Mouse (Mus musculus): ENCODE results near the gene Cd36.

Gene Cd36

DNA sequence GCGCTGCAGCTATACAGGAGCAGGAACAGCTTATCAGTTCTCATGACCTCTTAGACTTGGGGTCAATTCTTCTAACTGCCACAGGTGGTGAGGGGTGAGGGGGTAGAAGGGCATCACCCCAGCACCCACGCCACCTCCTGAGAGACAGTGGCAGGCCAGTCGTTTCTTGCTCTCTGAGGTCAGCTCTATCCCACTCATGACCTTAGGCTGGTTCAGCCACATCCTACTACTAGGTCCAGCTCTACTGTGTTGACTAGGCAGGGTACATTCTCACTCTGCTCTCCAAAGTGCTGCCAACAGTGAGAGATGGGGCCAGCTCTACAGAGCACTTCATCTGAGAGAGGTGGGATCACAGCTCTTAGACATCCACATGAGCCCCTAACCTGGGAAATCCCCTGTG lies 30.2 kb downstream of the Cd36 start:
- DNase-seq (ENCODE audit: low spot score in 2 of 2), result no peak

DNA sequence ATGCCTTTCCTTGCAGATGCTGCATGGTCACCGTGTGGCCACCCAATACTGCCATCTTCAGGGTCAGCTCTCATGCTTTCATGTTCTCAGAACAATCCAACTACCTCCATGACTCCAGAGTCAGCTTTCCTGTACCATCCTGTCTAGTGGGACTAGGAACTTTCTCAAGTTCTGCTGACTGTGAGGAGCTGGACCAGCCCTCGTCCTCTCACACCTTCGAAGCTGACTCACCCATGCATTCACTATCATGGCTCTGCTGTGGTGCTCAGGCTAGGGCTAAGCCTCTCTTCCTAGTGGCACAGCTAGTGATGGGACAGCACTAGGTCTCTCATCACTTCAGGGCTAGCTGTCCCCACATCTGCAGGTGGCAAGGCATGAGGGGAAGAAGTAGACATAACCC lies 30.7 kb downstream of the Cd36 start:
- DNase-seq (ENCODE audit: low spot score in 2 of 2), result no peak

DNA sequence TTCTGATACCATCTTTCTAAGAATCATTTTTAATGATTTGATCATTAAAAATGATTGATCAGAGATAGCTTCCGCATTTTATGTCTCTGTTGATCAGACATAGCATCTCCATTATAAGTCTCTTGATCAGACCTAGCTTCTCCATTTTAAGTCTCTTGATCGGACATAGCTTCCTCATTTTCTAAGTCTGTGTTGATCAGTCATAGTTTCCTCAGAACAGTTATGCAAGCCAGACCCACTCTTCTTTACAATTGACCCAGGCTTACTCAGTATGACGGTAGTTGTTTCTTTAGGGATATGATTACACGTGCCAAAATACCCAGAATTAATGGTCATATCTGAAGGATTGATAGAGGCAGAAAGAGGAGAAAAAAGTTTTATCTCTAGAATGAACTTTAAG lies 31.3 kb downstream of the Cd36 start:
- DNase-seq (ENCODE audit: low spot score in 2 of 2), result no peak

DNA sequence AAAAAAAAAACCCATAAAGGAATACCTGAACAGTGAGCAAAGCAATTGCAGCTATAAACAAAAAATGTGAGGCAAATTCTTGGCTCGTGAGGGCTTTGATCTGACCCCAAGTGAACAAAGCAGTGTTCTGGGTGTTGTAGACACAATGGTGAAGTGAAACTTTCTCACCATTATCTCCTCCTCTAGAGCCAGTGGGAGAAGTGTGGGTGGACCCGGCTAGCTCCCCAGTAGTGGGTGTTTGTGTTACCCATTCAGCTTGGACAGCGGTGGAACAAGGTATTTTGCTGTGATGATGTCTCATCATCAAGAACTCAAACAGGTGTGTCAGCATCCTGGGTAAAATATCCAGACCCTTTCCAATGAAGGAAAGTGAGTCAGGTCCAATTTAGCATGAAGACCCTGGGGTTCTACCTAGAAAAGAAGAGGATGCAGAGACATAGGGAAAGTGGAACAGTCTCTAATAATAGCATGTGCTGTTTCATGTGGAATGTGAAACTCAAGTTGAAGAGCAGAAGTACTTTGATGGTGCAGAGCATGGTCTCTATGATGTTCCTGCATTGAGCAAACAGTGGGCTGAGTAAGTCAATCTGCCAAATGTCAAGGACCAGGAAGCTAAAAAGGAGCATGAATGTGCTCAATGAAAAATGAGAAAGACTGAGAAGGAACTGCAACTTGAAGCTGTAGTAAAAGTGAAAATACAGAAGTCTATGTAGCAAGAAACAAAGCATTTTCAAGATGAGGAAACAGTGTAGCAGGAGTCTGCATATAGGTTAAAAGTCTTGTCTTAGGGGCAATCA lies 34.3 kb downstream of the Cd36 start:
- DNase-seq (ENCODE audit: low spot score in 2 of 2), result no peak

DNA sequence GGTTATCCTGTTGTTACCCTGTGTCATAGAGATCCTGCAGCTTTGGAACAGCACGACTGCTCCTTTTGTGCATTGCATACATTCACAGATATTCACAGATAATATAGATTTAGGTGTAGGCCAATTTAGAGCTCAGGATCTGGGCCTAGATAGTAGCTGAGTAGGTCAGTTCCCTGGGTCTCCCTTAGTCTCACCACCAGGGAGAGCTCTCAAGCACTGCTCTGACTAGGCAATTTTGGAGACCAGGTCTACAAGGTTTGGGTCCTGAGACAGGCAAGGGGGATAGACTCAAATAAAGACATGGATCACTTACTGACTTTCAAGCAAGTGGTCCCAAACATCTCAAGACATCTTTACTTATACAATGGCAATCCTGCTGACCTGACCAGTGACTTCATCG lies 38.0 kb downstream of the Cd36 start:
- no peak for DNase-seq (ENCODE audit: low spot score in 2 of 2)

DNA sequence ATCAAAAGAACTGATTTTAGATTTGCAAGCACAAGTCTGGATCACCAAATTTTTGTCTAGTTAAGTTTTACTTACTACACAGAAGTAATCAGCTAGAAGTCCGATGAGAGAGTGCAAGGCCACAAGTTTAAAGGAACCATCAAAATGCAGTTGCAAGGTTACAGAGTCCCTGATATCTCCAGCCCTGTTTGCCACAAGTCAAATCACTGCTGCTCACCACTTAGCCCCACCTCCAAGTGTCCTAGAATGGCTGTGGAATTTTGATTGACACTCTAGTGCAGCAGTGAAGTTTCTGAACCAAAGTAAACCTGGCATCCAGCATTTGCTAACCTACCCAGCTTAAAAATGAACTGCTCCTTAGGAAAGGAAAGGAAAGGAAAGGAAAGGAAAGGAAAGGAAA lies 39.0 kb downstream of the Cd36 start:
- no peak for DNase-seq (ENCODE audit: low spot score in 2 of 2)

DNA sequence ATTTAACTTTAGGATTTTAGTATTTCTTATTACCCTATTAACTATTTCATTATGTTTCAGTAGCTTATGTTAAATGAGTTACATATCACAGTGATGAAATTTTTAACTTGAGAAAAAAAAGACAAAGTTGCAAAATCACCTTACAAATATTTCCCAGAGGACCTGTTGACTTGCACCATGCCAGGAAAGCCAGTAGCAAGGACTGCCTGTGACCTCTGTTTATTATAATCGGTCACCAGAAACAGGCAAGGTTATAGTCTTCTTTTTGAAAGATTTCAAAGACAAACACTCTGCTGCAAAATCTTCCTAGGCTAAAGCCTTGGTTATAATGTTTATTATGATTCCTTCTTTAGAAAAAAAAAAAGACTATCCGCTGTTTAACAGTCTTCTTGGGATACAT lies 39.9 kb downstream of the Cd36 start:
- DNase-seq (ENCODE audit: low spot score in 2 of 2), result no peak

DNA sequence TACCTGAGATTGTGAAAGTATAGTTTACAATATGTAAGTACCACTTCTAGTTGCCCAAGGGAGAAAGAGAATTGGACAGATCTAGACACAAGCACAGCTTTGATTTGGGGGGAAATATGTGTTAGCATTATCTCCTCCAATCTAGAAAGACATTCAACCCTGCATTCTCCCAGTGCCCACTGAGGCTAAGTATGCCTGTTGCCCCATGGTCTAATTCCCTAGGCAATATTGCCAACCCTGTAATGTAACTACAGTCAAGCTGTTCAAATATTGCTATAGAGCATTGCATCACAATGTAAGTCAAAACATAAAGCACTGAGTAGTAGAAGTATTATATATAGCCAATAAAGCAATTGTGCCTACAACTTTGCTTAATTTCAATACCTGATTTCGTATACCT lies 40.3 kb downstream of the Cd36 start:
- DNase-seq (ENCODE audit: low spot score in 2 of 2), result no peak

DNA sequence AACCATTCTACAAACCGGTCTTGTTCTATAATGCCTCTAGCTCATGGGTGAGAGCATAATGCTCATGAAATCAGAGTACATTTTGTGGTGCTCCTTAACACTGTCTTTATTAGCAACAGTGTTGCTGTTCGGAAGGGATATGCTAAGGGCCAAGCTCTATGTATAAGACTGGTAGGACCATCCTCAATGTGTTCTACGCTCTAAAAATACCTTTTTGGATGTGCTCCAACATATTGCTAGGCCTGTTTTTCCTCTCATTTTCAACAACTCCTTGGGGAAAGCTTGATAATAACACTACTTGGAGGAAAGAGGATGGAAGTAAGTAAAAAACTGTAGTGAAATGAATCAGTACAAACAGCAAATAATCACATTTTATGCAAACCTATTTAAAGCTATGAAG lies 44.7 kb downstream of the Cd36 start:
- DNase-seq (ENCODE audit: low spot score in 2 of 2), result no peak

DNA sequence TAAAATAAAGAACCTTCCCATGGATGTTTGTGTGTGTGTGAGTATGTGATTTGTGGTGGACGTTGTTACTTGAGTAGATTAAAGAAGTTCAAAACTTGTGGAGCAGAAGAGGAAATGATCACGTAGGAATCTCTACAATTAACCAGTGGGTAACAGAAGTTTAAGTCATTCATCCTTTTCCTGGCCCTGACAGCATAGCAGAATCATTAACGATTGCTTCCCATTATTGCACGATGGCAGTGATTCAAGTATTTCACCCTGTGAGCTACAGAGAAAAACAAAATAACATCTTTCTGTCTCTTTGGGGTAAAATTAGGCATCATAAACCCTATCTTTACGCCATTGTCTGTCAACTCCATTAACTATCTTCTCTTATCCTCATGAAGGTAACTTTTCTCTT lies 45.3 kb downstream of the Cd36 start:
- no peak for DNase-seq (ENCODE audit: low spot score in 2 of 2)

DNA sequence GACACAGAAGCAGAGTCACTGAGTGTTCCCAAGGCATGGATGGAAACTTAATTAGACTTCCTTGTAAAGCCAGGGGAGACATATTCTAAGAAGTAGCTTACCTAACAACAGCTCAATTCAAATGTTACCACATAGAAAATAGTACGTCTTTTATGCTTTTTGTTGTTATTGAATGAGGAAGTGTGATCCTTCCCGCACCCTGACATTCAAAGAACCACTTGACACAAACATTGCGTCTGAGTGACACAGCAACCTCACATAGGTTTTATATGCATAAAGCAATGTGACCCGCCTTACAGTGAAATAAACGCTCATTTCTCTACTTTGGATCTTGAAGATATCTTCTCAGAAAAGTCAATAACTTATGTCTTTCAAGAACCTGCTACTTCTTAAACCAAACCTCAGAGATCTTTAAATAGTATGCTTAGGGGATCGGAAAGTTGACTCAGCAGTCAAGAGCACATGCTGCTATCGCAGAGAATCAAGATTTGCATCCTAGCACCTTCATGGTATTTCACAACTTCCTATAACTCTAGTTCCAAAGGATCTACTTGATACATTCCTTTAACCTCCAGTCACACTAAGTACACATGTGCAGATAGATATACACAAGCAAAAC lies 46.4 kb downstream of the Cd36 start:
- DNase-seq (ENCODE audit: low spot score in 2 of 2), result no peak

DNA sequence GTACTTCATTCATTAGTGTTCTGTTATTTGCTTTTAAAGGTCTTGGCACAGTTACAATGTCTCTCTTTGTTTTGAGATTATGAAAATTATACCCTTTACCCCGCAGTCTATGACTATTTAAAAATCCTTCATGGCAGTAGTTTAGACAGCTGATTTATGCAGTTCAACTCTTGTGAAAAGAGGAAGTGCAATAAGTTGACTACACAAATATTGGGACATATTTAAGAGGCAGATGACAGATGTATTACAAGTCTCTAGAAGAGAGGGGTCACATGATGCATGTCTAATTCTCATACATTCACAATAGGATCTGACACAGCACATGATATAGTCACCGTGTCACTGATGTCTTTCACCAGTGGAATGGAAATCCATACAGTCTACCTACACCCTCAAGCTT lies 49.1 kb downstream of the Cd36 start:
- no peak for DNase-seq (ENCODE audit: low spot score in 2 of 2)

DNA sequence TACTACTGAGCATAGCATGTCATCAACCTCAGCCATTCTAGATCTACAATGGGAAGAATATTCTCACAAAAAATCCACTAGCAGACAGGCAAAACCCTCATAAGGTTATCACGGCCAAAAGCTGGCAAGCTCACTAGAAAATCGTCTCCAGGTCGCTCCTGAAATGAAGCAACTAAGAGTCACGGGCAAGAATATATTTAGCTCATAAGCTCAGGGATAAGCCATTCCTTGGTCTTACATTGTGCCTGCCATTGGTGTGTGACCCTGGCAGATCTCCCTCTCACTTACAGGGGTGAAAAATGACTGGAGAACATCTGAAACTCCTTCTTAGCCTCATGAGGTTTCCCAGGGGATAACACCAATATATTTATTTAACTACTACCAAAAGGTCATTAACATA lies 52.2 kb downstream of the Cd36 start:
- DNase-seq (ENCODE audit: low spot score in 2 of 2), result no peak

DNA sequence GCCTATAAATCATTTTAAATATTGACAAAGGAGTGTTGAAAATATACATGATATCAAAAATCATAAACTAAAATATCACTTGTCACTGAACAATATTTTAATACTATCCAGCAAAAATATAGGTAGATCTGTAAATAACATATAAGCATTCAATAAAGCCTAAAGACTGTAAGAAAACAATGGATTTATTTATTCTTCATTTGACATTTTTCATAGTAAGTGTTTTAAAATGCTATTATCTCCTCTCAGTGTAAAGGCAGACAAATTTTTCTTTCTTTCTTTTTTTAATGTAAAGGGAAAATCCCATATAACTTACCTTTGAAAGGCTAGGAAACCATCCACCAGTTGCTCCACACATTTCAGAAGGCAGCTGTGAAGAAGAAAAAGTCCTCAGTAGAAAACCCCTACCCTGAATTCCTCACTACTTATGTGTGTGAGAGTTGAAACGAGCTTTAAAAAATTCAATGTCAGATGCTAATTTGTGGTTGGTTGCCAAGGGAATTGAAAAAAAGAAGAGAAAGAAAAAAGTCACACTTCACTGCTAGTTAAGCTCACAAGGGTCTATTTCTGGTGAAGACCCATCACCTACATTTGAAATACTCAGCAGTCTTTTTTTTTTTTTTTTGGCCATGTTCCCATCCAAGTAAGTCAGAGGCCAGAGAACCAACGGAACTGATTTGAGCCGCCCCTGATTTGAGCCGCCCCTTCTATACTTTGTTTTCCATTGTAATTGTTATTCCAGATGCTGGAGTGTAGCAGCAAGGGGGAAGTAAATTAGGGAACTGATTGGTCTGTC lies 53.1 kb downstream of the Cd36 start:
- peak; percentile 33 to 53 for DNase-seq (ENCODE audit: low spot score in 2 of 2)

DNA sequence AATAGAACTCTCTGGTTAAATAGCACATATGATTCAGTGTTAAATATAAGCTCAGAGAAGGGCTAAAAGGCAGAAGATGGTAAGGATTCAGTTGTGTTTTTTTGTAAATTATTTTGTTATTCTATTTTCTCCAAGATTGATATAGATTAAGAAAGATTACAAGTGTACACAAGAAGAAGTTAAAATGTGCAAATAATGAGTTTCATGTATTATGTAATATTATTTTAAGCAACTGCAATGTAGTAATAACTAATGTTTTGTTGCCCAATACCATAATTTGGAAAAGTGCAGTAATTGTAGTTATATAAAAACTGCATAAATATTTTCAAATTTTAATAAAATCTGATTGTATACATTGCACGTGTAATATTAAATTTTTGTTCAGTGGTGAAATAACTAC lies 54.8 kb downstream of the Cd36 start:
- DNase-seq (ENCODE audit: low spot score in 2 of 2), result no peak

DNA sequence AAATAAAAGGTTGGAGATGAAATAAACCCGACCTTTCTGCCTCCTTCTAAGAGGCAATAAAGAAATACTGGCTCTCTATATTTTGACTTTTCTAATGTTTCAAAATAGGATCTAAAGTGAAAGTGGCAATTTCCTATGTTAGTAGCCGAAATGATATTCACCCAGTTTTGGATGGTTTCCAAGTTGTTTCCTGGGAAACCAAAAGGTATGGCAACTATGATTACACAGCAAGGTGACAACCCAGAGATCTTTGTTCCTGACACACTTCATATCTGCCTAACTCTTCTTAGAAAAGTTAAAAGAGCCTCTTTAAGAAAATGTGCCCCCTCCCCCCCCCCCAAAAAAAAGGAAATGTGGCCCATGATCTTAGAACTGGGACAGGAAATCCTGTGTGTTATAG lies 58.1 kb downstream of the Cd36 start:
- DNase-seq (ENCODE audit: low spot score in 2 of 2), result peak in 1 of 2 experiments; percentile 41

DNA sequence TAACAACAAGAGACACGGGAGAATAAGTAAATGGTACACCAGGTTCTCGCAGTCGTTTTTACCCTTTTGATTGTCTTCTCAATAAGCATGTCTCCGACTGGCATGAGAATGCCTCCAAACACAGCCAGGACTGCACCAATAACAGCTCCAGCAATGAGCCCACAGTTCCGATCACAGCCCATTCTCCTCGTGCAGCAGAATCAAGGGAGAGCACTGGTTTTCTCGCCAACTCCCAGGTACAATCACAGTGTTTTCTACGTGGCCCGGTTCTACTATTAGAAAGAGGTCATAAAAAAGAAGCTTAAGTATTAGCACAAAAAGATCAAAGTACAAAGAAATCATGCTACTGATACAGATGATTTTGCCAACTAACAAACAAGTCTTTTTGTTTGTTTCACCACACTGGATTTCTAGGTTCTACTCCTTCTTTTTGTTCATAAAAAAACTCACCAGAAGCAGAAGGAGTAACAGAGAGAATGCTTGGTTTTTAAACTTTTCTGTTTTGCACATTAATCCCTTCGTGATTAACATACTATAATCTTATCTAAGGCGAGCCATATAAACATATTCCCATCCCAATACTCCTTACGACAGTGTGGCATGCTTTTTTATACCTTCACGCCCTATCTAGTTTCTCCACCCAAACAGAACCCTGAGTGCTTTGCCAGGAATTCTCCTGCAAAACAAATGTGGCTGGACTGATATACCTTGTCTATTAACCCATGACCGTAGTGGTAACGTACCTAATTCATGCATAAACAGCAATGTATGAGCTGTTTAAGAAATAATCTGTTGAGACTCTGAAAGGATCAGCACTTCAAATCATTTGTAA lies 59.7 kb downstream of the Cd36 start:
- peak; percentile 27 to 72 for DNase-seq (ENCODE audit: low spot score in 2 of 2)

DNA sequence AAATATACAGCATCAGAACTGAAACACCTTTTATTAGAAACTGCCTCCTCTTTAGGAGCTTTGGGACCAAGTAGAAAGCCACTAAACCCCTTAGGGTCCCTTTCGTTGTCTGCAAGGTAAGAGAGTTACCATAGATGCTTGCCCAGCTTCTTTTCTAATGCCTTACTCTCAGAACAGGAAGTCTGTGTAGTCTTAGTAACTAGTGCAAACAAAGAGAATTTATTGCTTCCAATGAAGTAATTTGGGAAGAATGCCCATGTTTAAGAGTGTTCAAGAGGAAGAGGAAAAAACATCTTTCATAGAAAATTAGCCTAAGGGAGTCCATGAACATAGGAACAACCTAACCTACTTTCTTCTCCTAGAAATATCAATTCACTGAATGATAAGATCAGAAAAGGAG lies 67.2 kb downstream of the Cd36 start:
- DNase-seq (ENCODE audit: low spot score in 2 of 2), result no peak

DNA sequence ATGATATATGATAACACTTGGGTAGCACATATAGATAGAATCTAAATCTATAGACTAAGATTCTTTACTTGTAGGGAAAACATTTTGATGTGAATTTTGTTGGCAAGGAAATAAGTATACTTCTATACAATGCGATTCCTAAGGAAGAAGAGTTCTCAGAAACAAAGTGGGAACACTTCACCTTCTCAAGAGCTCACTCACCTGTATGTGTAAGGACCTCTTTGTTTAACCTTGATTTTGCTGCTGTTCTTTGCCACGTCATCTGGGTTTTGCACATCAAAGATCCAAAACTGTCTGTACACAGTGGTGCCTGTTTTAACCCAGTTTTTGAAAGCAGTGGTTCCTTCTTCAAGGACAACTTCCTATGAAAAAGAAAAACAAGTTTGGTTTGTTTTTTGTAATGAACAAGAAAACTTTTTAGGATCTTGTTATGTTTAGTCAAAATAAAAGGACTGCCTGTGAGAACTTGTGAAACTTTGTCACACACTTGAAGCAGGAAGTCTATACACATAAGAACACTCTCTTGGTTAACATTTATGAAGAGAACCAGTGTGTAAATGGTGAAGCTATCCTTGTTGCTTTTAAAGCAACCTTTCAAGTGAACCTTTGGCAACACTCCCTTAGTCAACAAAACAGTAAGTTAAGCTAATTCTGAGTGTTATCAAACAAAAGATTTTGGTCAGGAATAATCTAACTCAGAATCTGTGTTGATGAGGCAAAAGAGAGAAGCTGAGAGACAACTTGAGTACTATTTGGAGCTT lies 68.2 kb downstream of the Cd36 start:
- DNase-seq (ENCODE audit: low spot score in 2 of 2), result no peak

DNA sequence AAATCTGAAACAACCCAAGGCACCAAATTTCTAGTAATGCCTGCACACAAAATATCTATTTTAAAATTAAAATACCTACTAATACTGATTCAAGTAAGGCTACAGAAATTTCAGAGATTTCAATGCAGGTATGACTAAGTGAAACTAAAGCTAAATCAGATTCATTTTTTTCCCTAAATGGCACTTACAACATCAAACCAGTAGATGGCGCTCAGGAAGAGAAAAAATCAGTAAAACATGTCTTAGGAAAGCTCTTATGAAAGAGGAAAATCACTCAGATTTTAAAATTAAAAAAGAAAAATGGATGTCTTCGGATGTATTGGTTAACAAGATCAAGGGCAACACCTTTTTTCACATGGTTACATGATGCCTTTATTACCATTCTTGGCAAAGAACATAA lies 72.4 kb downstream of the Cd36 start:
- peak in 1 of 2 experiments; percentile 34 for DNase-seq (ENCODE audit: low spot score in 2 of 2)

DNA sequence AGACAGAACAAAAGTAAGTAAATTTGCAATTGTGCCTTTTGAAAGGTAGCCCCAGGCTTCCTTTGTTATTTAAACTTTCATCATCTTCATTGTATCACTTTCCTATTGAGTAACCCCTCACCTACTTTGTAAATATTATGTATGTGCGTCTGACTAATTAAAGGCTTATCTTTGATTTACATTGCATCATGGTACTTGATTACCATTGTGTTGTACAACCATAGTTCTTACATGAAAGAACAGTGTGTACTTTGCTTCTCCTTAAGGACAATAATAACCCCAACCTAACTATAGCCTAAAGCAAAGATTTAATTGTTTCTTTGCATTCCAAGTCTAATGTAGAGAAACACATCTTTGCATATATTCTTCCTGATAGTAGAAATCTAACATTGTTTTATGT lies 78.3 kb downstream of the Cd36 start:
- DNase-seq (ENCODE audit: low spot score in 2 of 2), result no peak
